Mouse (Mus musculus) G1E (cell line): Measurements from ENCODE around the gene Tac2.

ENCODE experiments used
- CTCF ChIP-seq: IDR thresholded peaks from 2 replicates; pipeline ENCODE4 v1.5.1; 2012; ENCODE audit warnings: low read depth, low read length, inconsistent platforms, mixed read lengths
- GATA1 ChIP-seq: IDR thresholded peaks from 2 replicates; pipeline ENCODE4 v1.6.1; 2012; ENCODE audit warnings: borderline replicate concordance, low read length, inconsistent platforms, mixed read lengths
- GATA2 ChIP-seq: IDR thresholded peaks from 2 replicates; pipeline ENCODE4 v1.6.1; 2012; ENCODE audit warnings: low read depth, low read length, inconsistent platforms, borderline replicate concordance
- POLR2AphosphoS5 ChIP-seq: IDR thresholded peaks from 2 replicates; pipeline ENCODE4 v1.6.1; 2012; ENCODE audit warnings: low read depth, low read length, inconsistent platforms; ENCODE audit not compliant: insufficient replicate concordance
- TAL1 ChIP-seq: conservative IDR thresholded peaks from 2 replicates; pipeline ENCODE4 v1.6.1; 2012; ENCODE audit warnings: low read depth, low read length, inconsistent platforms, mixed read lengths

- no peak for TF ChIP-seq TAL1
- no peak for TF ChIP-seq CTCF
- TF ChIP-seq POLR2AphosphoS5: no peak
- TF ChIP-seq GATA1: no peak
- no peak for TF ChIP-seq GATA2
Measured at GRCm38 (mm10) chr10:127748847-127749612, 24.8 kb downstream of the Tac2 start.
